Mouse (Mus musculus) layer of hippocampus, postnatal 14 days (tissue): ENCODE results near the gene Ubap1. TPM values are rescaled to one million over a fixed set of nuclear protein-coding genes. Genes with fewer than 3 reads are reported as not detected.
A peak's percentile ranks its signal among the peaks of the same experiment; 100 is the strongest.

Experiments
- DNase-seq, 2 experiments: peaks; one replicate each; pipeline ENCODE4 v3.0.0; 2021 to 2022; ENCODE audit warnings: low spot score in 2 of 2, mixed read lengths in 1 of 2
- total RNA-seq, 2 experiments: library from RNA; stranded (reverse); gene quantifications; 2 replicates each; pipeline ENCODE4 v1.2.3; 2021

Gene Ubap1
- total RNA-seq, 2 experiments from 2014 or later: 44.0 to 44.3 TPM

- no peak for DNase-seq
Measured at GRCm38 (mm10) chr4:41353265-41353664, 4.5 kb downstream of the Ubap1 start.

- no peak for DNase-seq
Measured at GRCm38 (mm10) chr4:41357154-41357553, 8.4 kb downstream of the Ubap1 start.

- no peak for DNase-seq
Measured at GRCm38 (mm10) chr4:41358669-41359068, 9.9 kb downstream of the Ubap1 start.

- no peak for DNase-seq
Measured at GRCm38 (mm10) chr4:41359358-41359757, 10.6 kb downstream of the Ubap1 start.

- DNase-seq: no peak
Measured at GRCm38 (mm10) chr4:41361059-41361458, 12.3 kb downstream of the Ubap1 start.

- no peak for DNase-seq
Measured at GRCm38 (mm10) chr4:41368198-41368597, 19.4 kb downstream of the Ubap1 start.

GRCm38 (mm10) chr4:41369702-41370437 is 21.1 kb downstream of the Ubap1 start:
- no peak for DNase-seq

GRCm38 (mm10) chr4:41377567-41377966 is 28.8 kb downstream of the Ubap1 start:
- no peak for DNase-seq

- no peak for DNase-seq
Measured at GRCm38 (mm10) chr4:41381213-41381950, 32.6 kb downstream of the Ubap1 start.

GRCm38 (mm10) chr4:41386412-41386975 is 37.7 kb downstream of the Ubap1 start:
- DNase-seq: no peak

GRCm38 (mm10) chr4:41387755-41388469 is 39.1 kb downstream of the Ubap1 start:
- DNase-seq: no peak

- no peak for DNase-seq
Measured at GRCm38 (mm10) chr4:41388616-41389015, 39.8 kb downstream of the Ubap1 start.

- DNase-seq: no peak
Measured at GRCm38 (mm10) chr4:41389240-41389639, 40.4 kb downstream of the Ubap1 start.

- peak; percentile 76 to 86 for DNase-seq
Measured at GRCm38 (mm10) chr4:41390122-41390521, 41.3 kb downstream of the Ubap1 start.

- no peak for DNase-seq
Measured at GRCm38 (mm10) chr4:41391015-41391414, 42.2 kb downstream of the Ubap1 start.

- no peak for DNase-seq
Measured at GRCm38 (mm10) chr4:41394651-41395050, 45.9 kb downstream of the Ubap1 start.

GRCm38 (mm10) chr4:41398353-41398752 is 49.6 kb downstream of the Ubap1 start:
- DNase-seq: no peak

GRCm38 (mm10) chr4:41399904-41400303 is 51.1 kb downstream of the Ubap1 start:
- DNase-seq: no peak

GRCm38 (mm10) chr4:41401167-41401566 is 52.4 kb downstream of the Ubap1 start:
- DNase-seq: no peak

- DNase-seq: no peak
Measured at GRCm38 (mm10) chr4:41401573-41401972, 52.8 kb downstream of the Ubap1 start.

GRCm38 (mm10) chr4:41406597-41406996 is 57.8 kb downstream of the Ubap1 start:
- no peak for DNase-seq

GRCm38 (mm10) chr4:41407353-41407752 is 58.6 kb downstream of the Ubap1 start:
- DNase-seq: no peak
